Mouse (Mus musculus): ENCODE results near the gene Aqp3.

DNA sequence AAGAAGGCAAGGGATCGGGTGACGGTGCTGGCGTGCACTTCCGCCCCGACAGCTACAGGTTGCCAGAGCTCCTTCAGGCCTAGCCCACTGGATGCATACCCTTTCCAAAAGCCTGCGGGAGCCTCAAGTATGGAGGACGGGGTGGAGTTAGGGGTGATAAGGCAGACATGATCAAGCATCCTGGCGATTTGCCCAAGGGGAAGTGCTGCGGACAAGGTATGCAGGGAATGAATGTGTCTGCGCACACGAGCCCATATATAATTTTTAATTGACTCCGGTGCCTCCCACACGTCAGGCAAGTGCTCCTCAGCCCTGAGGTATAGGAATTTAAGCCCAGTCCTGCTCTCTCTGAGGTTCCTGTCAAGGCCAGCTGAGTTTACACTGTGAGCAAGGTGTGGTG is 42.9 kb downstream of the Aqp3 start:
- TF ChIP-seq POLR2A (IDR thresholded peaks at IDR 0.05; ENCODE audit: insufficient read depth, low read depth, low read length) (no peak), CTCF (IDR thresholded peaks at IDR 0.05; ENCODE audit: insufficient read depth, low read depth, low read length) (no peak)

Data from olfactory bulb, adult 2 months (tissue).